Mouse (Mus musculus) neural tube, embryonic 14.5 days (tissue): ENCODE measurements around the gene Coro6. TPM values are rescaled to one million over a fixed set of nuclear protein-coding genes. Genes with fewer than 3 reads are reported as not detected.
A peak's percentile ranks its signal among the peaks of the same experiment; 100 is the strongest.

ENCODE experiments used
- ATAC-seq: fragments of 200-750 bp; cut with Nextera tagmentation; 2 replicates; pipeline ENCODE4 v1.8.0; 2017; ENCODE audit warnings: low read depth, mild to moderate bottlenecking, moderate TSS enrichment, moderate library complexity
- H3K27ac ChIP-seq: fragments of 300-500 bp; sonication (generic); 2 replicates; pipeline ENCODE4 v1.5.1; 2014; ENCODE audit warnings: low read depth, mild to moderate bottlenecking, control low read depth, low read length, moderate library complexity, mixed read lengths
- H3K27me3 ChIP-seq: fragments of 300-500 bp; sonication (generic); 2 replicates; pipeline ENCODE4 v1.6.1; 2014; ENCODE audit warnings: low read length; ENCODE audit not compliant: control insufficient read depth, insufficient read depth
- H3K36me3 ChIP-seq: fragments of 300-500 bp; sonication (generic); 2 replicates; pipeline ENCODE4 v1.6.1; 2014; ENCODE audit warnings: low read length, mixed read lengths; ENCODE audit not compliant: control insufficient read depth, insufficient read depth
- H3K4me1 ChIP-seq: fragments of 300-500 bp; sonication (generic); 2 replicates; pipeline ENCODE4 v1.6.1; 2014; ENCODE audit warnings: low read length; ENCODE audit not compliant: control insufficient read depth, insufficient read depth
- H3K4me2 ChIP-seq: fragments of 300-500 bp; sonication (generic); 2 replicates; pipeline ENCODE4 v1.6.1; 2014; ENCODE audit warnings: mild to moderate bottlenecking, low read depth, low read length, control low read depth
- H3K4me3 ChIP-seq: fragments of 300-500 bp; sonication (generic); 2 replicates; pipeline ENCODE4 v1.5.1; 2014; ENCODE audit warnings: low read depth, low read length, control low read depth, mixed read lengths
- H3K9ac ChIP-seq: fragments of 300-500 bp; sonication (generic); replicated peaks from 2 replicates; pipeline ENCODE4 v1.6.1; 2014; ENCODE audit warnings: low read depth, mild to moderate bottlenecking, control low read depth, low read length, mixed read lengths
- H3K9me3 ChIP-seq: fragments of 300-500 bp; sonication (generic); 2 replicates; pipeline ENCODE4 v1.6.1; 2016; ENCODE audit warnings: low read length; ENCODE audit not compliant: control insufficient read depth
- WGBS: fragments of 180-500 bp; shearing (Covaris S2); extraction: QIAGEN DNeasy Blood & Tissue Kit; methylation state at CpG from one replicate; pipeline ENCODE4 v1.1.7; 2014; 5-methylcytosine and 5-hydroxymethylcytosine counted together
- polyA plus RNA-seq: library from polyadenylated mRNA; unstranded; fragments of >200 nt; fragmentation: Nextera tagmentation; extraction: Ambion mirVana; gene quantifications from 2 replicates; pipeline ENCODE4 v1.2.1, GENCODE M21; 2014

Coro6 gene
- polyA plus RNA-seq, 1 experiment from 2014 or later, result 0.83 TPM

- no peak overlapping the region for H3K9ac ChIP-seq
- 97% methylated on average over 4 of the region's 4 CpGs for WGBS
- no peak overlapping the region for H3K27ac ChIP-seq
- peaks cover 56% of the 10 kb centered on the region for H3K36me3 ChIP-seq
- H3K27me3 ChIP-seq, result no peaks in the 10 kb centered on the region
- H3K9me3 ChIP-seq, result no peaks in the 10 kb centered on the region
- H3K4me2 ChIP-seq, result no peak overlapping the region
- no peak for ATAC-seq
- H3K4me1 ChIP-seq, result peaks cover 11% of the 10 kb centered on the region; the same call in 1 of the 2 replicates
- no peak overlapping the region for H3K4me3 ChIP-seq
Measured at GRCm38 (mm10) chr11:77501971-77502370, 39.8 kb downstream of the Coro6 start.

GRCm38 (mm10) chr11:77502481-77502880 lies 40.3 kb downstream of the Coro6 start:
- Histone ChIP-seq H3K36me3 (peaks cover 61% of the 10 kb centered on the region), H3K27ac (no peak overlapping the region), H3K4me3 (no peak overlapping the region), H3K9ac (no peak overlapping the region), H3K27me3 (no peaks in the 10 kb centered on the region), H3K9me3 (no peaks in the 10 kb centered on the region), H3K4me2 (no peak overlapping the region), H3K4me1 (peaks cover 11% of the 10 kb centered on the region; the same call in 1 of the 2 replicates)
- ATAC-seq, result no peak
- WGBS, result 92% methylated on average over 6 of the region's 6 CpGs

GRCm38 (mm10) chr11:77503511-77503910 lies 41.3 kb downstream of the Coro6 start:
- no peak for ATAC-seq
- WGBS, result 53% methylated on average over 3 of the region's 3 CpGs
- Histone ChIP-seq H3K4me1 (peaks cover 8% of the 10 kb centered on the region; the same call in 1 of the 2 replicates), H3K4me3 (no peak overlapping the region), H3K36me3 (peaks cover 64% of the 10 kb centered on the region), H3K27me3 (no peaks in the 10 kb centered on the region), H3K9me3 (no peaks in the 10 kb centered on the region), H3K9ac (no peak overlapping the region), H3K27ac (no peak overlapping the region), H3K4me2 (no peak overlapping the region)

- Histone ChIP-seq H3K4me3 (no peak overlapping the region), H3K4me1 (peaks cover 8% of the 10 kb centered on the region; the same call in 1 of the 2 replicates), H3K27me3 (no peaks in the 10 kb centered on the region), H3K27ac (no peak overlapping the region), H3K9ac (no peak overlapping the region), H3K9me3 (no peaks in the 10 kb centered on the region), H3K36me3 (peaks cover 63% of the 10 kb centered on the region), H3K4me2 (no peak overlapping the region)
- 95% methylated on average over 19 of the region's 19 CpGs for WGBS
- no peak for ATAC-seq
Measured at GRCm38 (mm10) chr11:77504377-77504776, 42.2 kb downstream of the Coro6 start.

- H3K36me3 ChIP-seq, result peaks cover 53% of the 10 kb centered on the region
- no peak for ATAC-seq
- no peak overlapping the region for H3K4me3 ChIP-seq
- peaks cover 8% of the 10 kb centered on the region; the same call in 1 of the 2 replicates for H3K4me1 ChIP-seq
- H3K9me3 ChIP-seq, result no peaks in the 10 kb centered on the region
- no peak overlapping the region for H3K27ac ChIP-seq
- 91% methylated on average over 22 of the region's 22 CpGs for WGBS
- no peak overlapping the region for H3K9ac ChIP-seq
- no peaks in the 10 kb centered on the region for H3K27me3 ChIP-seq
- no peak overlapping the region for H3K4me2 ChIP-seq
Measured at GRCm38 (mm10) chr11:77505291-77505980, 43.2 kb downstream of the Coro6 start.

- Histone ChIP-seq H3K9me3 (no peaks in the 10 kb centered on the region), H3K27me3 (no peaks in the 10 kb centered on the region), H3K4me3 (no peak overlapping the region), H3K9ac (no peak overlapping the region), H3K36me3 (peaks cover 52% of the 10 kb centered on the region), H3K4me2 (no peak overlapping the region), H3K4me1 (0 out of 2 replicates have a peak, but pooled peaks cover 4% of the 10 kb centered on the region), H3K27ac (no peak overlapping the region)
- no peak for ATAC-seq
- WGBS, result 88% methylated on average over 14 of the region's 14 CpGs
Measured at GRCm38 (mm10) chr11:77506273-77506672, 44.1 kb downstream of the Coro6 start.

- Histone ChIP-seq H3K4me3 (no peak overlapping the region), H3K4me2 (no peak overlapping the region), H3K4me1 (0 out of 2 replicates have a peak, but pooled peaks cover 4% of the 10 kb centered on the region), H3K36me3 (peaks cover 52% of the 10 kb centered on the region), H3K9me3 (no peaks in the 10 kb centered on the region), H3K27ac (no peak overlapping the region), H3K9ac (no peak overlapping the region), H3K27me3 (no peaks in the 10 kb centered on the region)
- no peak for ATAC-seq
- WGBS, result 92% methylated on average over 6 of the region's 6 CpGs
Measured at GRCm38 (mm10) chr11:77506941-77507340, 44.7 kb downstream of the Coro6 start.

- H3K9ac ChIP-seq, result no peak overlapping the region
- ATAC-seq, result peak; percentile 31; the same call in 1 of the 2 replicates
- no peak overlapping the region for H3K27ac ChIP-seq
- no peak overlapping the region for H3K4me3 ChIP-seq
- peaks cover 52% of the 10 kb centered on the region for H3K36me3 ChIP-seq
- H3K27me3 ChIP-seq, result no peaks in the 10 kb centered on the region
- H3K9me3 ChIP-seq, result no peaks in the 10 kb centered on the region
- no peak overlapping the region for H3K4me2 ChIP-seq
- 0 out of 2 replicates have a peak, but pooled peaks cover 4% of the 10 kb centered on the region for H3K4me1 ChIP-seq
- WGBS, result 77% methylated on average over 4 of the region's 4 CpGs
Measured at GRCm38 (mm10) chr11:77507426-77507825, 45.2 kb downstream of the Coro6 start.
